Mouse (Mus musculus) ES-Bruce4 (cell line): ENCODE data around the gene Satb2. TPM values are rescaled to one million over a fixed set of nuclear protein-coding genes. Genes with fewer than 3 reads are reported as not detected.

ENCODE experiments used
- H3K27ac ChIP-seq: 2 replicates; pipeline ENCODE4 v1.5.1; 2012; ENCODE audit warnings: low read length, inconsistent platforms; ENCODE audit not compliant: insufficient read depth
- H3K27me3 ChIP-seq: 2 replicates; pipeline ENCODE4 v1.6.1; 2012; ENCODE audit warnings: mild to moderate bottlenecking, low read length, inconsistent platforms; ENCODE audit not compliant: control insufficient read depth, poor library complexity, insufficient read depth, severe bottlenecking
- H3K36me3 ChIP-seq: 2 replicates; pipeline ENCODE4 v1.6.1; 2012; ENCODE audit warnings: inconsistent platforms, mild to moderate bottlenecking, low read length, moderate library complexity; ENCODE audit not compliant: control insufficient read depth, poor library complexity, insufficient read depth, severe bottlenecking
- H3K4me1 ChIP-seq: one replicate; pipeline ENCODE4 v1.8.1; 2011; ENCODE audit warnings: low read length; ENCODE audit not compliant: control insufficient read depth, insufficient read depth
- H3K4me3 ChIP-seq: 2 replicates; pipeline ENCODE4 v1.5.1; 2011; ENCODE audit warnings: low read depth, mild to moderate bottlenecking, low read length
- H3K9ac ChIP-seq: 2 replicates; pipeline ENCODE4 v1.6.1; 2012; ENCODE audit warnings: low read depth, mild to moderate bottlenecking, inconsistent platforms; ENCODE audit not compliant: poor library complexity, severe bottlenecking
- H3K9me3 ChIP-seq: replicated peaks from 2 replicates; pipeline ENCODE4 v1.6.1; 2012; ENCODE audit warnings: mild to moderate bottlenecking, low read length, inconsistent platforms; ENCODE audit not compliant: control insufficient read depth, poor library complexity, insufficient read depth, severe bottlenecking
- CTCF ChIP-seq: IDR thresholded peaks from one replicate; pipeline ENCODE4 v1.8.1; 2011; ENCODE audit warnings: low read depth, low read length
- EP300 ChIP-seq: IDR thresholded peaks from 2 replicates; pipeline ENCODE4 v1.6.1; 2011; ENCODE audit warnings: low read depth, low read length; ENCODE audit not compliant: insufficient read depth
- POLR2A ChIP-seq: IDR thresholded peaks from one replicate; pipeline ENCODE4 v1.8.1; 2011; ENCODE audit warnings: low read length; ENCODE audit not compliant: insufficient read depth
- polyA plus RNA-seq: library from polyadenylated mRNA; stranded (reverse); fragments of >200 nt; gene quantifications from 2 replicates; pipeline ENCODE4 v1.2.4, GENCODE M21; 2011; ENCODE audit warnings: low read depth; ENCODE audit not compliant: missing spikeins, insufficient read depth, insufficient read length

Gene Satb2
- polyA plus RNA-seq, 1 experiment: 5.2 TPM

DNA sequence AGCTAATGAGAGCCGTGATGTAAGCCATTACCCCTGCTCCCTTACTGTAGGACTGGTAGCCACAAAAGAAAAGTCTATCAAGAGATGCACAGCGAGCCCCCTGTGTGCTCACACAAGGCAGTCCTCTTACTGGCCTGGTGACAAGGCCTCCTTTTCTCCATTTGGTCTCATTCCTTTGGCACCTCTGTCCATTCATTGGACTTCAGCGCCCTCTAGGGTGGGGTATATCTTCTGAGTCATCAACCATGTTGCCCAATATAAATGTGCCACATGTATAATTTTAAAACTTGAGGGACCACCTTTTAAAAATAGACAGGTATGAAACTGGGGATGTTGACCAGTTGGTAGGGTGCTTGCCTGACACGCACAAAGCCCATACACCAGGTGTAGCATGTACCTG, 13.2 kb upstream of the Satb2 start:
- no peak overlapping the region for H3K9ac ChIP-seq
- TF ChIP-seq POLR2A (no peak), CTCF (peak; percentile 14), EP300 (no peak)
- H3K27ac ChIP-seq: no peak overlapping the region
- H3K27me3 ChIP-seq: 0 out of 2 replicates have a peak, but pooled peaks cover 2% of the 10 kb centered on the region
- no peaks in the 10 kb centered on the region for H3K36me3 ChIP-seq
- no peaks in the 10 kb centered on the region for H3K4me1 ChIP-seq
- H3K9me3 ChIP-seq: no peaks in the 10 kb centered on the region
- no peak overlapping the region for H3K4me3 ChIP-seq

DNA sequence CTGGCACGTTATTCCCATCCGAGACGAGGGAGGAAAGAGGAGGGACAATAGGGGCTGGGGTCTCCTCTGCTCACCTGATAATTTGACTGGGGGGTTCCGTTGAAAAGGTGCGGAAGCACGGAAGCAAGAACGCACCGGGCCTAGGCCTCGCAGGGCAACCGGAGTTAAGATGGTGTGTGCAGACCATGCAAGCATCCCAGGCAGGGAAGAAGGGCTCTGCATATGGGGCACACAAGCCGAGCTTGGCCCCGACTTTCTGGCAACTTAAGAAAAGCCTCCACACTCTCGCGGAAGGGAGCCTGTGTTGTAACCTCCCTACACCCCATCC, 6.0 kb upstream of the Satb2 start:
- no peak overlapping the region for H3K27ac ChIP-seq
- H3K9ac ChIP-seq: peak overlapping the region; percentile 16; the same call in 1 of the 2 replicates
- H3K9me3 ChIP-seq: no peaks in the 10 kb centered on the region
- H3K36me3 ChIP-seq: no peaks in the 10 kb centered on the region
- H3K4me1 ChIP-seq: no peaks in the 10 kb centered on the region
- no peak for TF ChIP-seq CTCF
- TF ChIP-seq EP300: no peak
- no peak for TF ChIP-seq POLR2A
- peaks cover 17% of the 10 kb centered on the region for H3K27me3 ChIP-seq
- H3K4me3 ChIP-seq: peak overlapping the region; percentile 23; the same call in 1 of the 2 replicates

- peaks cover 17% of the 10 kb centered on the region for H3K27me3 ChIP-seq
- no peaks in the 10 kb centered on the region for H3K36me3 ChIP-seq
- TF ChIP-seq CTCF (no peak), EP300 (no peak), POLR2A (no peak)
- H3K9ac ChIP-seq: peak overlapping the region; percentile 16; the same call in 1 of the 2 replicates
- H3K4me3 ChIP-seq: peak overlapping the region; percentile 23; the same call in 1 of the 2 replicates
- no peaks in the 10 kb centered on the region for H3K4me1 ChIP-seq
- no peak overlapping the region for H3K27ac ChIP-seq
- no peaks in the 10 kb centered on the region for H3K9me3 ChIP-seq
Observed at GRCm38 (mm10) chr1:56983771-56984482, 5.5 kb upstream of the Satb2 start.

GRCm38 (mm10) chr1:56983100-56983590, 4.7 kb upstream of the Satb2 start:
- Histone ChIP-seq H3K4me1 (no peaks in the 10 kb centered on the region), H3K36me3 (no peaks in the 10 kb centered on the region), H3K9ac (no peak overlapping the region), H3K27ac (no peak overlapping the region), H3K27me3 (peaks cover 19% of the 10 kb centered on the region), H3K4me3 (no peak overlapping the region), H3K9me3 (no peaks in the 10 kb centered on the region)
- TF ChIP-seq CTCF (no peak), POLR2A (no peak)

DNA sequence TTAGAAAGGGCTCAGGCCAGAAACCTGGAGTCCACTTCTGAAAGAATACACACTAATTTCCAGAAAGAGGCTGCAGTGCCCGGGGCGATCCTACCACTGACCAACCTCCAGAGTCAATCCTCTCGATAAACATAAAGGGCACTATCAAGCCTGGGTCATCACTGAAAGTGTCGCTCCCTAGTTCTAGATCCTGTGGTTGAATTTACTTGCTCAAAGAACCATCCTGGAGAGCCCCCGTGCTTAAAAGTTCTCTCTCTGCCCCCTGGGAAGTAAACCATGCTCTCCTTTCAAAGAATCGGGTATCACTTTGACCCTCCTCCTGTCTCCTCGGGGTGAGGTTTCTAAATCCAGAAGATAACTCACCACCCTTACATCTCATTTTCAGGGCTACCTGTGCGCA, 4.2 kb upstream of the Satb2 start:
- no peak overlapping the region for H3K9ac ChIP-seq
- H3K4me1 ChIP-seq: no peaks in the 10 kb centered on the region
- H3K27me3 ChIP-seq: peaks cover 22% of the 10 kb centered on the region
- H3K36me3 ChIP-seq: no peaks in the 10 kb centered on the region
- H3K27ac ChIP-seq: no peak overlapping the region
- TF ChIP-seq CTCF: no peak
- no peak for TF ChIP-seq POLR2A
- TF ChIP-seq EP300: no peak
- no peak overlapping the region for H3K4me3 ChIP-seq
- no peaks in the 10 kb centered on the region for H3K9me3 ChIP-seq

- H3K27ac ChIP-seq: no peak overlapping the region
- H3K4me3 ChIP-seq: no peak overlapping the region
- H3K9ac ChIP-seq: no peak overlapping the region
- H3K27me3 ChIP-seq: peaks cover 19% of the 10 kb centered on the region
- H3K9me3 ChIP-seq: no peaks in the 10 kb centered on the region
- TF ChIP-seq POLR2A (no peak), EP300 (no peak), CTCF (no peak)
- no peaks in the 10 kb centered on the region for H3K4me1 ChIP-seq
- no peaks in the 10 kb centered on the region for H3K36me3 ChIP-seq
Observed at GRCm38 (mm10) chr1:56981947-56982555, 3.6 kb upstream of the Satb2 start.
